Mouse (Mus musculus) forebrain, embryonic 16.5 days (tissue): ENCODE results near the gene Zcchc2. TPM values are rescaled to one million over a fixed set of nuclear protein-coding genes. Genes with fewer than 3 reads are reported as not detected.
A peak's percentile ranks its signal among the peaks of the same experiment; 100 is the strongest.

Experiments used
- ATAC-seq: fragments of 200-750 bp; cut with Nextera tagmentation; 2 replicates; pipeline ENCODE4 v1.8.0; 2017; ENCODE audit warnings: mild to moderate bottlenecking, moderate library complexity
- H3K27ac ChIP-seq: fragments of 300-500 bp; sonication (generic); 2 replicates; pipeline ENCODE4 v1.5.1; 2014; ENCODE audit warnings: low read length, control low read depth
- H3K27me3 ChIP-seq: fragments of 300-500 bp; sonication (generic); replicated peaks from 2 replicates; pipeline ENCODE4 v1.6.1; 2014; ENCODE audit warnings: low read length; ENCODE audit not compliant: control insufficient read depth, insufficient read depth
- H3K36me3 ChIP-seq: fragments of 300-500 bp; sonication (generic); 2 replicates; pipeline ENCODE4 v1.6.1; 2014; ENCODE audit not compliant: control insufficient read depth, insufficient read depth
- H3K4me1 ChIP-seq: fragments of 300-500 bp; sonication (generic); replicated peaks from 2 replicates; pipeline ENCODE4 v1.6.1; 2014; ENCODE audit warnings: low read length; ENCODE audit not compliant: control insufficient read depth, insufficient read depth
- H3K4me2 ChIP-seq: fragments of 300-500 bp; sonication (generic); 2 replicates; pipeline ENCODE4 v1.6.1; 2014; ENCODE audit warnings: mild to moderate bottlenecking, low read length, control low read depth
- H3K4me3 ChIP-seq: fragments of 300-500 bp; sonication (generic); replicated peaks from 2 replicates; pipeline ENCODE4 v1.5.1; 2014; ENCODE audit warnings: mild to moderate bottlenecking, low read length, control low read depth
- H3K9ac ChIP-seq: fragments of 300-500 bp; sonication (generic); replicated peaks from 2 replicates; pipeline ENCODE4 v1.6.1; 2014; ENCODE audit warnings: low read depth, low read length, control low read depth
- H3K9me3 ChIP-seq: fragments of 300-500 bp; sonication (generic); 2 replicates; pipeline ENCODE4 v1.6.1; 2016; ENCODE audit warnings: low read length; ENCODE audit not compliant: control insufficient read depth
- WGBS: fragments of 180-500 bp; shearing (Covaris S2); extraction: QIAGEN DNeasy Blood & Tissue Kit; methylation state at CpG from one replicate; pipeline ENCODE4 v1.1.7; 2014; 5-methylcytosine and 5-hydroxymethylcytosine counted together
- polyA plus RNA-seq: library from polyadenylated mRNA; unstranded; fragments of >200 nt; fragmentation: Nextera tagmentation; extraction: Ambion mirVana; gene quantifications from 2 replicates; pipeline ENCODE4 v1.2.1, GENCODE M21; 2015

Zcchc2 gene
- polyA plus RNA-seq, 1 experiment from 2014 or later, result 2.3 TPM

DNA sequence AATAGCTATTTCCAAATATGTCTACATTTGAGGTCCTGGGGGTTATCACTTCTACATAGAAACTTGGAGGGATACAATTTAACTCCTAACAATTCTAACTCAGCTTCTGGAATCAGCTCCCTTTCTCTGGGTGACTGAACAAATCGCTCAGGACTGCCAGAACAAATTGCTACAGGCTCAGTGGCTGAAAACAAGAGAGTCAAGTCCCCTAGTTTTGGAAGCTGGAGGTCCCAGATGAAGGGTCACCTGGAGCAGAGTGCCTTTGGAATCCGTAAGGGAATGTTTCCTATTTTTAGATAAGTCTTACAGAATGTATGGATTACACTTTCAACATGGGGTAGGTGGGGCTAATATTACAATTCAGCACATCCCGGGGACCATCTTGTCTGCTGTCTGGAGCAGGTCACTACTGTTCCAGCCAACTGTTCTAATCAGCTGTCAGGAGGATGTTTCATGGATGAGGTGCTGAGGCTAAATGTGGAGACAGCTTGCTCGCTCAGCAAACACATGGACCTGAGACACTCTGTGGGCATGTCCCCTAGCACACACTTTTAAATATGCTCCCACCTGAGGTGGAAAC is 73.5 kb downstream of the Zcchc2 start:
- no peak for ATAC-seq
- H3K36me3 ChIP-seq, result no peaks in the 10 kb centered on the region
- H3K27ac ChIP-seq, result no peak overlapping the region
- H3K27me3 ChIP-seq, result no peaks in the 10 kb centered on the region
- 84% methylated on average over 4 of the region's 4 CpGs for WGBS
- H3K4me2 ChIP-seq, result no peak overlapping the region
- H3K4me3 ChIP-seq, result no peak overlapping the region
- H3K4me1 ChIP-seq, result no peaks in the 10 kb centered on the region
- no peak overlapping the region for H3K9ac ChIP-seq
- no peaks in the 10 kb centered on the region for H3K9me3 ChIP-seq

DNA sequence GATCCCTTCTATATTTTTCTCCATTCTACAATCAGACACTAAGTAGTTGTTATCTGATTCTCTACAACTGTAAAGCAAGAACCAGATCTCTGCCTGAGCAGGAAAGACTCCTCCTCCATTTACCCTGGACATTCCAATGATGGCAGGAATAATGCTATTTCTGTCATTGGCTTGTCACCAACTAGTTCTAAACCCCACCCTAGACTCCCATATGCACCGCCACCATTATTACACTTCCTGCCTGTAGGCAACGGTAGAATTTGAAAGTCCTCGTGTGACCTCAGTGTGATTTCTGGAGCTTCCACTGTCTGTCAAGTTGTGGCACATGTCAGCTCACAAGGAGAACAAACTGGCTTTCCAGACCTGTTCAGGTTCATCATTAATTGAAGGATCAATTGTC is 74.1 kb downstream of the Zcchc2 start:
- ATAC-seq, result no peak
- 67% methylated on average over 3 of the region's 3 CpGs for WGBS
- no peaks in the 10 kb centered on the region for H3K27me3 ChIP-seq

DNA sequence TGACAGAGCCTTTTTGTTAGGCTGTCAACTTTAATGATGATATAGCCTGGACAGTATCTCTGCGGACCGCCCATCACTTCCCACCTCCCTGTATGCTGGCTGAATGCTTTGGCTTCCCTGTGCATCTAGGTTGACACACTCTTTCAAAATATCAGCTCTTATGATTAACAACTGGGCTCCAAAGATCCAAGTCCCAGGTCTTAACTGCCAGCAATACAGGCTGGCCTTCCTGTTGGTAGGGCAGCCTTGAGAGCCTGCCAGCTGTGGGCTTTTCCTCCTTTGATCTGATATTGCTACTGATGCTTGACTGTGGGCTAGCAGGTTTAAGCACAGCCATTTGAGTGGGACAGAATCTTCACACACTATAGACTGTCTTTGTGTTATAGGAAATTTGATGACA is 74.5 kb downstream of the Zcchc2 start:
- H3K27me3 ChIP-seq, result no peaks in the 10 kb centered on the region
- H3K4me2 ChIP-seq, result no peak overlapping the region
- H3K9me3 ChIP-seq, result no peaks in the 10 kb centered on the region
- H3K27ac ChIP-seq, result no peak overlapping the region
- H3K4me1 ChIP-seq, result no peaks in the 10 kb centered on the region
- no peak overlapping the region for H3K9ac ChIP-seq
- 86% methylated on average over 2 of the region's 2 CpGs for WGBS
- no peak for ATAC-seq
- no peak overlapping the region for H3K4me3 ChIP-seq
- no peaks in the 10 kb centered on the region for H3K36me3 ChIP-seq

More for the DNA sequence above, 74.1 kb downstream of the Zcchc2 start:
- H3K27ac ChIP-seq, result no peak overlapping the region
- no peaks in the 10 kb centered on the region for H3K4me1 ChIP-seq
- H3K9me3 ChIP-seq, result no peaks in the 10 kb centered on the region
- no peaks in the 10 kb centered on the region for H3K36me3 ChIP-seq
- no peak overlapping the region for H3K4me2 ChIP-seq
- H3K9ac ChIP-seq, result no peak overlapping the region
- no peak overlapping the region for H3K4me3 ChIP-seq

- H3K27me3 ChIP-seq, result no peaks in the 10 kb centered on the region
- ATAC-seq, result peak; percentile 74
- H3K9ac ChIP-seq, result no peak overlapping the region
- no peaks in the 10 kb centered on the region for H3K4me1 ChIP-seq
- H3K4me2 ChIP-seq, result no peak overlapping the region
- H3K36me3 ChIP-seq, result no peaks in the 10 kb centered on the region
- WGBS, result 42% methylated on average over 7 of the region's 7 CpGs
- H3K9me3 ChIP-seq, result no peaks in the 10 kb centered on the region
- H3K4me3 ChIP-seq, result no peak overlapping the region
- H3K27ac ChIP-seq, result no peak overlapping the region
Observed at GRCm38 (mm10) chr1:106065679-106066078, 75.5 kb downstream of the Zcchc2 start.

GRCm38 (mm10) chr1:106067306-106067705 is 77.1 kb downstream of the Zcchc2 start:
- Histone ChIP-seq H3K9ac (no peak overlapping the region), H3K9me3 (no peaks in the 10 kb centered on the region), H3K27me3 (no peaks in the 10 kb centered on the region), H3K27ac (no peak overlapping the region), H3K36me3 (no peaks in the 10 kb centered on the region), H3K4me2 (no peak overlapping the region), H3K4me3 (no peak overlapping the region), H3K4me1 (peaks cover 9% of the 10 kb centered on the region)
- 88% methylated on average over 6 of the region's 6 CpGs for WGBS
- ATAC-seq, result no peak

GRCm38 (mm10) chr1:106069867-106070543 is 79.8 kb downstream of the Zcchc2 start:
- Histone ChIP-seq H3K9ac (no peak overlapping the region), H3K4me2 (no peak overlapping the region), H3K4me3 (no peak overlapping the region), H3K9me3 (no peaks in the 10 kb centered on the region), H3K4me1 (peaks cover 9% of the 10 kb centered on the region), H3K36me3 (no peaks in the 10 kb centered on the region), H3K27ac (no peak overlapping the region), H3K27me3 (no peaks in the 10 kb centered on the region)
- WGBS, result 81% methylated on average over 7 of the region's 7 CpGs
- no peak for ATAC-seq

DNA sequence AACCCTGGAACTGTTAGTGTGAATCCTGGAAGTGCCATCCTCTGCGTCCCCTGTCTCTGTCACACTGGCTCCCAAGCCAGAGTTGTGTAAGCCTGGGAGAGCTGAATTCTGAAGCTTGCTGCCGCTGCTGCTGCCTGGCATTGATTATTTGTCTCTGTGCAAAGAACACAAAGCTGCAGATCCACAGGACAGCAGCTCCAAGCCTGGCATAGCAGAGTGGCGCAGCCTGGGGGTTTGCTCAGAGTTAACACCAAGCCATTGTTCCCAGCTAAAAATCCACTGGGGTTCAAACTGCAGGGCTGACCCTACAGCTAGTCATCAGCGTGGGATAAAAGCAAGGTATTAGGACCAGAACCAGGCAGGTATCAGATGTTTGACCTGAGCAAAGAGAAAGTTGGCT is 80.6 kb downstream of the Zcchc2 start:
- no peaks in the 10 kb centered on the region for H3K27me3 ChIP-seq
- no peaks in the 10 kb centered on the region for H3K9me3 ChIP-seq
- H3K9ac ChIP-seq, result no peak overlapping the region
- peaks cover 9% of the 10 kb centered on the region for H3K4me1 ChIP-seq
- peak; percentile 2 for ATAC-seq
- H3K27ac ChIP-seq, result no peak overlapping the region
- H3K36me3 ChIP-seq, result no peaks in the 10 kb centered on the region
- WGBS, result 53% methylated on average over 4 of the region's 4 CpGs
- no peak overlapping the region for H3K4me2 ChIP-seq
- no peak overlapping the region for H3K4me3 ChIP-seq

- ATAC-seq, result peak; percentile 78
- H3K27ac ChIP-seq, result 0 out of 2 replicates have a peak overlapping the region, but pooled peaks have one; percentile 16
- peaks cover 9% of the 10 kb centered on the region for H3K4me1 ChIP-seq
- peak overlapping the region; percentile 46 for H3K4me2 ChIP-seq
- H3K36me3 ChIP-seq, result no peaks in the 10 kb centered on the region
- WGBS, result 5% methylated on average over 9 of the region's 9 CpGs
- no peaks in the 10 kb centered on the region for H3K27me3 ChIP-seq
- H3K4me3 ChIP-seq, result peak overlapping the region; percentile 13; the same call in 1 of the 2 replicates
- H3K9me3 ChIP-seq, result no peaks in the 10 kb centered on the region
- H3K9ac ChIP-seq, result 0 out of 2 replicates have a peak overlapping the region, but pooled peaks have one; percentile 11
Observed at GRCm38 (mm10) chr1:106071237-106072070, 81.2 kb downstream of the Zcchc2 start.

GRCm38 (mm10) chr1:106072071-106072440 is 81.8 kb downstream of the Zcchc2 start:
- 0 out of 2 replicates have a peak overlapping the region, but pooled peaks have one; percentile 11 for H3K9ac ChIP-seq
- H3K4me2 ChIP-seq, result peak overlapping the region; percentile 46
- H3K9me3 ChIP-seq, result no peaks in the 10 kb centered on the region
- no peaks in the 10 kb centered on the region for H3K27me3 ChIP-seq
- 0 out of 2 replicates have a peak overlapping the region, but pooled peaks have one; percentile 16 for H3K27ac ChIP-seq
- H3K4me1 ChIP-seq, result peaks cover 9% of the 10 kb centered on the region
- peak; percentile 89 for ATAC-seq
- under 1% methylated on average over 10 of the region's 10 CpGs for WGBS
- H3K36me3 ChIP-seq, result no peaks in the 10 kb centered on the region
- H3K4me3 ChIP-seq, result peak overlapping the region; percentile 13; the same call in 1 of the 2 replicates
